Mouse (Mus musculus) liver, embryonic 14.5 days (tissue): ENCODE measurements around the gene Itpr1. TPM values are rescaled to one million over a fixed set of nuclear protein-coding genes. Genes with fewer than 3 reads are reported as not detected.

ENCODE experiments used
- ATAC-seq: fragments of 200-750 bp; cut with Nextera tagmentation; 2 replicates; pipeline ENCODE4 v1.8.0; 2017; ENCODE audit warnings: moderate number of reproducible peaks, mild to moderate bottlenecking, moderate library complexity; ENCODE audit not compliant: insufficient read depth
- DNase-seq, 3 experiments: peaks; one replicate each; pipeline ENCODE4 v3.0.0-alpha.2; 2012 to 2013; ENCODE audit warnings: low read depth in 3 of 3, low spot score in 3 of 3
- H3K27ac ChIP-seq: fragments of 300-500 bp; sonication (generic); 2 replicates; pipeline ENCODE4 v1.5.1; 2014; ENCODE audit warnings: moderate library complexity, mild to moderate bottlenecking, control low read depth, inconsistent platforms
- H3K27me3 ChIP-seq: fragments of 300-500 bp; sonication (generic); 2 replicates; pipeline ENCODE4 v1.6.1; 2014; ENCODE audit warnings: mild to moderate bottlenecking, low read length, moderate library complexity; ENCODE audit not compliant: control insufficient read depth, insufficient read depth
- H3K36me3 ChIP-seq: fragments of 300-500 bp; sonication (generic); replicated peaks from 2 replicates; pipeline ENCODE4 v1.6.1; 2014; ENCODE audit warnings: low read depth; ENCODE audit not compliant: control insufficient read depth, insufficient read depth
- H3K4me1 ChIP-seq, 2 experiments: fragments of 200-500 bp in 1 of 2; fragments of 300-500 bp in 1 of 2; sonication (generic) in 1 of 2; replicated peaks; 2 replicates each; pipeline ENCODE4 v1.6.1; 2012 to 2014; ENCODE audit warnings: antibody characterized with exemption in 1 of 2, inconsistent platforms in 1 of 2, low read length in 1 of 2; ENCODE audit not compliant: control insufficient read depth in 2 of 2, insufficient read depth in 2 of 2
- H3K4me2 ChIP-seq: fragments of 300-500 bp; sonication (generic); 2 replicates; pipeline ENCODE4 v1.6.1; 2014; ENCODE audit warnings: low read depth, mild to moderate bottlenecking, control low read depth, moderate library complexity
- H3K4me3 ChIP-seq, 2 experiments: fragments of 200-500 bp in 1 of 2; fragments of 300-500 bp in 1 of 2; sonication (generic) in 1 of 2; 2 replicates each; pipeline ENCODE4 v1.5.1; 2012 to 2014; ENCODE audit warnings: low read depth in 2 of 2, low read length in 2 of 2, mild to moderate bottlenecking in 2 of 2, control low read depth in 1 of 2, inconsistent platforms in 1 of 2, moderate library complexity in 1 of 2; ENCODE audit not compliant: insufficient read depth in 1 of 2
- H3K9ac ChIP-seq: fragments of 300-500 bp; sonication (generic); replicated peaks from 2 replicates; pipeline ENCODE4 v1.6.1; 2014; ENCODE audit warnings: mild to moderate bottlenecking, control low read depth, moderate library complexity
- H3K9me3 ChIP-seq: fragments of 300-500 bp; sonication (generic); 2 replicates; pipeline ENCODE4 v1.6.1; 2016; ENCODE audit warnings: low read length, mixed read lengths; ENCODE audit not compliant: control insufficient read depth
- CTCF ChIP-seq: IDR thresholded peaks from 2 replicates; pipeline ENCODE4 v1.5.1; 2016; ENCODE audit warnings: antibody characterized with exemption, low read depth, control low read depth
- EP300 ChIP-seq: IDR thresholded peaks from 2 replicates; pipeline ENCODE4 v1.6.1; 2016; ENCODE audit warnings: antibody characterized with exemption, low read depth
- WGBS: fragments of 180-500 bp; shearing (Covaris S2); extraction: QIAGEN DNeasy Blood & Tissue Kit; methylation state at CpG from one replicate; pipeline ENCODE4 v1.1.7; 2014; ENCODE audit not compliant: insufficient replicate concordance; 5-methylcytosine and 5-hydroxymethylcytosine counted together
- polyA plus RNA-seq, 2 experiments: library from polyadenylated mRNA; depleted of rRNA in 1 of 2; stranded (reverse) in 1 of 2; unstranded in 1 of 2; fragments of >200 nt; fragmentation: Nextera tagmentation in 1 of 2; extraction: Ambion mirVana in 1 of 2; gene quantifications; 2 replicates each; pipeline versions ENCODE4 v1.2.1 to v1.2.3; 2012 to 2014

Gene Itpr1
- polyA plus RNA-seq, 2 experiments = 1.6 to 3.1 TPM

DNA sequence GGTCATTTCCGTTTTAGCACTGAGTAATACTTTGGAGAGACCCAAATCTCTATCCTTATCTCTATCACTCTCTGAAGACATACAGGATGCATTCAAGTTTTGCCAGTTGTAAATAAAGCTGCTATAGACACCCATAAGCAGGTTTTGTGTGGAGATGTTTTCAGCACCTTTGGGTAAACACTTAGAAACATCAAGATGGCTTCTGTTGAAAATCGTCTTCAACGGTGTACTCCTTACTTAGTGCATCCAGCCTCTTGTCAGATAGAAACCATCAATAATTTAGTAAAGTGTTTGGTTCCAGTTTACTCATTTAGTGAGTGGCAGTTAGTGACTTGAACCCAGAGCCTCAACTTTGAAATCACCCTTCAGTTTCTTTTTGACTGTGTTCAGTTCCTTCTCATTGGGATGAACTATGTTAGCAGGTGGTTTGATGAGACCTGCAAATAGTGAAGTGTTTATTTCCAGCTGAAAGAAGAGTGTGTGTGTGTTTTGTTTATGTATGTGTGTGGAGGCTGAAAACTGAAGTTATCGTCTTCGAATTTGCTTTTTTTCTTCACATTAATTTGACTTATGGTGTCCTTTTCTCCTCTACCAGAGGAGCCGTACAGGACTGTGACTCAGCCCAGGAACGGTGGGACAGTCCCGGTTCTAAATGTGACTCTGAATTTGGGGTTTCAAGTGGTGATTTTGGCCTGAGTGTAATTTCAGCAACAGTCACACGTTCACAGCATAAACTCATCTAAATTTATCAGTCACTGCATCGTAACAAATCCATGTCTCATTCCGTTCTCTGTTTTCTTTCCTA is 66.1 kb downstream of the Itpr1 start:
- no peak overlapping the region for H3K4me3 ChIP-seq
- DNase-seq (no peak), ATAC-seq (no peak)
- H3K4me1 ChIP-seq = peaks cover 0 to 15% of the 10 kb centered on the region in 2 experiments; a peak in 2 of 4 replicates
- H3K4me2 ChIP-seq = no peak overlapping the region
- no peak overlapping the region for H3K27ac ChIP-seq
- WGBS = 70% methylated on average over 11 of the region's 11 CpGs
- H3K9me3 ChIP-seq = no peaks in the 10 kb centered on the region
- TF ChIP-seq CTCF (no peak), EP300 (no peak)
- H3K36me3 ChIP-seq = no peaks in the 10 kb centered on the region
- no peaks in the 10 kb centered on the region for H3K27me3 ChIP-seq
- no peak overlapping the region for H3K9ac ChIP-seq

DNA sequence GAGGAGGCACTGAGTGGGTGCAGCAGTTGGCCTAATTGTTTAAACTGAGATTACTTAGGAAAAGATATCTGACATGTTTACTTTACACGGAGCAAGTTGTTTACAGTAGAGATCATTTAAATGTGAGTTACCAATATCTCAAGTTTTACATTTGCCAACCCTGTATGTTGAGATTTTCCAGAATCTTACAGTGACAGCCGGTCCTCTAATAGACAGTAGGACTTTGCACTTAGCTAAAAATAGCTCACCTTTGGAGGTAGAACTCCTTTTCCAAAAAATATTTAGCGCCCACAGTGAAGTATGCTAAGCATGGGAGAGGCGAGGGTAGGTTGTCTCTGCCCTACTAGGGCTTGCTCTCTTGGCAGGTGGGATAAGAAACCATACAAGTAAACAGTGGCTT is 69.2 kb downstream of the Itpr1 start:
- Histone ChIP-seq H3K9me3 (no peaks in the 10 kb centered on the region), H3K27me3 (no peaks in the 10 kb centered on the region), H3K4me2 (no peak overlapping the region), H3K4me3 (no peak overlapping the region), H3K27ac (no peak overlapping the region), H3K4me1 (peaks cover 0 to 5% of the 10 kb centered on the region in 2 experiments; a peak in 1 of 4 replicates), H3K9ac (no peak overlapping the region), H3K36me3 (no peaks in the 10 kb centered on the region)
- DNase-seq (no peak), ATAC-seq (no peak)
- 55% methylated on average over 4 of the region's 4 CpGs for WGBS
- TF ChIP-seq CTCF (no peak), EP300 (no peak)

DNA sequence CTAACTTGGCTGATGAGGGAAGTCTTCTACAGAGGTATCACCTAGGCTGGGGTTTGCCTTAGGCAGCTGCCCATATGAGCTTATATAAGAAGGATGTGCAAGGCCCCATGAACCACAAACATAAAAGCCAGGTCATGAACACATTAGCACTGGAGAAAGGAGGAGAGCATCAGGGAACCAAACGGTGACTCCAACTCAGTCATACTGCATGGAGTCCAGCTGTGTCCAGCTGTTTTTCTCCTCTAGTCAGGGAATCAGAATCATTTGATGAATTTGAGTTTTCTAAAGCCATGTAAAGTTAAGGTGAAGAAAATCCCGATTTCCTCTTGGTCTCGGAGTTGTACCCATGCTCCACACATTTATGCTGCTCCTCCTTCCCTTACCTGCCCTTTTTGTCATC is 69.7 kb downstream of the Itpr1 start:
- WGBS = 64% methylated on average over 3 of the region's 3 CpGs
- ATAC-seq (no peak), DNase-seq (no peak)
- Histone ChIP-seq H3K36me3 (no peaks in the 10 kb centered on the region), H3K4me3 (no peak overlapping the region), H3K4me2 (no peak overlapping the region), H3K4me1 (peaks cover 0 to 5% of the 10 kb centered on the region in 2 experiments; a peak in 1 of 4 replicates), H3K27ac (no peak overlapping the region), H3K27me3 (no peaks in the 10 kb centered on the region), H3K9ac (no peak overlapping the region), H3K9me3 (no peaks in the 10 kb centered on the region)
- TF ChIP-seq CTCF = no peak
- no peak for TF ChIP-seq EP300

DNA sequence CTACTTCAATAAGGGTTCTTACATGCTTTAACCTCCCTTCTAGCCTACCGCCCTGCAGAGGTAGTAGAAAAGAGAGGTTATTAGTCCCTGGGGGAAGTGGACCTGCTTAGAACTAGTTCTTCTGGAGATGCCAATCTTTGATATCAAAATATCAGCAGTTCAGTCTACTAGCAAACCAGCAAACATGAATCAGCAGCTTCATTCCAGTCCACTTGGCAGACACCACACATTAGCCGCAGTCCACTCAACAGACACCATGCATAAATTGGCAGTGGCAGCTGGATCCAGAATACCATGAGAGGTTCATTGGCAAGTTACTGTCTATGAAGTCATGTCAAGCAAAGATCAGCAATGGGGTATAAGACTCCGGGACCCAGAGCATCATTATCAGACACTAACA is 71.8 kb downstream of the Itpr1 start:
- Histone ChIP-seq H3K9me3 (no peaks in the 10 kb centered on the region), H3K36me3 (no peaks in the 10 kb centered on the region), H3K9ac (no peak overlapping the region), H3K27me3 (no peaks in the 10 kb centered on the region), H3K4me1 (0 out of 4 replicates have a peak, but pooled peaks cover 0 to 3% of the 10 kb centered on the region in 2 experiments), H3K4me2 (no peak overlapping the region), H3K4me3 (no peak overlapping the region), H3K27ac (no peak overlapping the region)
- DNase-seq (no peak), ATAC-seq (no peak)
- TF ChIP-seq EP300 (no peak), CTCF (no peak)
- 74% methylated on average over 3 of the region's 3 CpGs for WGBS

DNA sequence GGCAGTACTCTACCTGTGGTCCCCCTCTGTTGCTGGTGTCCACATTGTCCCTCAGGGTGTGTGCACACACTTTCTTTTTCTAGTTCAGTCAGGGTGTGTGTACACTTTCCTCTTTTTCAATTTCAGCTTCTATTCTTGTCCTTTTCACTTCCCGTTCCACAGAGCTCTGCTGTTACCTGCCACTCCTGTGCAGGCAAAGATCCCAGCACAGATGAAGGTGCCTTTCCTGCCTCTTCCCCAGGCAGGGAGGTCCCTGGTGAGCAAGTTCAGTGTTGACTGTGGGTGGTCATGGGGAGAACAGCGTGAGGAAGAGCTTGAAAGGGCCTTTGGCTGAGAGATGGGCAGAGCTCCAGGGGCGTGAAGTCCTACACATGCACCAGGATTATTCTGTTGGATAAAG is 76.1 kb downstream of the Itpr1 start:
- TF ChIP-seq EP300 = no peak
- TF ChIP-seq CTCF = no peak
- no peak overlapping the region for H3K4me3 ChIP-seq
- no peak overlapping the region for H3K9ac ChIP-seq
- H3K36me3 ChIP-seq = no peaks in the 10 kb centered on the region
- no peak overlapping the region for H3K4me2 ChIP-seq
- no peaks in the 10 kb centered on the region for H3K4me1 ChIP-seq
- H3K9me3 ChIP-seq = no peaks in the 10 kb centered on the region
- no peak overlapping the region for H3K27ac ChIP-seq
- DNase-seq = no peak
- no peaks in the 10 kb centered on the region for H3K27me3 ChIP-seq
- ATAC-seq = no peak
- 55% methylated on average over 3 of the region's 3 CpGs for WGBS
